Mouse (Mus musculus): ENCODE data around the gene Unc5a.

DNA sequence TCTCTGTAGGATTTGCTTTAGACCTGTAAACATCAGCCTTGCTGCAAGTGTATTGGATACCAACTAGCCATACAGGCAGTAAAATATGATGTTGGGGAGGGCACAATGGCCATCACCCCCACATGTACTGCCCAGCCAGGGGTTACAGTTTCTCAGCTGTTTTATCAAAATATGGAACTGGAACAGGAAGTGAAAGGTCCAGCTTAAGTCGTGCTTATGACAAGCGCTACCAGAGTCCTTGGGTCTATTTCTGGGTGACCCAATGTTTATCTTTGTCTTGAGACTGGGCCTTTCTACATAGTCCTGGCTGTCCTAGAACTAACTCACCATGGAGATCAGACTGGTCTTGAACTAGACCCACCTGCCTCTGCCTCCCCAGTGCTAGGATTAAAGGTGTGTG lies 75.0 kb downstream of the Unc5a start:
- TF ChIP-seq CTCF (IDR thresholded peaks at IDR 0.05; ENCODE audit: low read depth, low read length), result no peak
- no peak for TF ChIP-seq POLR2A (IDR thresholded peaks at IDR 0.05; ENCODE audit: extremely low read depth, insufficient read depth, low read length)
